Mouse (Mus musculus) B cell, adult (primary cell): ENCODE results near the gene Olfr1102. TPM values are rescaled to one million over a fixed set of nuclear protein-coding genes. Genes with fewer than 3 reads are reported as not detected.

Experiments
- total RNA-seq: library from RNA; stranded (reverse); gene quantifications from 4 replicates; pipeline ENCODE4 v1.2.4, GENCODE M21; 2023; ENCODE audit not compliant: inconsistent age

Gene Olfr1102
- not detected in 4 replicates for total RNA-seq

DNA sequence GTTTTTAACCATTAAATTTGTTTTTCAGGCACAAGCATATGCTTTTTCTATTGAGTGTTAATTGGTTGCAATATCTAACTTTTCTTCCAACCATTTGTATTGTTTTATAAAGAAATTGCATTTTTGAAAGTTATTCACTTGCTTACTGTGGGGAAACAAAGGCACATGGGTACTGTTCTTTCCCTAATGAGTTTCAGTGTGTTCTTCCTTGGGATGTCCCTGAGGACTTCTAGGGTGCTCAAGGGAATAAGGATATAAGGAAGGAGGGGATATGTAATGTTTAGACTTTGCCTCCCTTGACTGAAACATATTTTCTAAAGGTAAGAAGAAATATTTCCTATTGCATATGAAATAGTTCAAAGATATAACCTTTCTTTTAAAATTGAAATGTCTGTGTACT is at the start of gene Olfr1102:
TSS of gene Olfr1102 (plus strand) at position 301 of the 400 bp plus-strand sequence.

DNA sequence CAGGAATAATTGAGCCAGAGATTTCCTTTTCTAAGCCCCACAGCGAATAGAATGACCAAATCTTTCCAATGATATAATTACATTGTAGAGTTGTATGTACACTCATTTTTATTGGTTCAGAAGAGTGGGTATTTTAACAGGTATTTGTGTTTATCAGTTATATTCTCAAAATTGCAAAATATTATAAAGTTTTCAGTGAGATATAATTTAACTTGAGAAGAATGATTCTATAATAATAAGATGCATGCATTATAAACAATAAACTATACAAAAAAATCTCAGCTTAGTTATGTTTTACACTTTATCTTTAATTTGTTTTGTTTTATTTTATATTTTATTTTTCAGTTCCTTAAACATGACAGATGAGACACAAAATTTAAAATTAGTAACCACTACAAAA is 37.6 kb upstream of the Olfr1102 start, which contains the start of gene Olfr1099:
TSS of gene Olfr1099 (minus strand) at position 101 of the 400 bp plus-strand sequence.

DNA sequence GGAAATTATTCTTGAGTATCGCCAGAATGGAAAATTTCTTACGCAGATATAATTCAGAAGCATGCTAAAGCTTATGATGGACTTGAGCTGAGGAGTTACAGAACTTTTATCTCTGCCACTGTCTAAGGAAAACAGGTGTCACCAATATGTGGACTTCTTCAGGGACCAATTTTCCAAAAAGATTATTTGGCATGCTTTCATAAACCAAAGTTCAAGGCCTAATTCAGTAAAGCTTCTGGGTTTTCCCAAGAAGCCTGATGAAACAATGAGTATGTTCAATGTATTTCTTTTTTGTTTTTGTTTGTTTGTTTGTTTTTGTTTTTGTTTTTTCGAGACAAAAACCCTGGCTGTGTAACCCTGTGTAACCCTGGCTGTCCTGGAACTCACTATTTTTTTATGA is 18.3 kb upstream of the Olfr1102 start, which contains the start of gene Olfr1100:
TSS of gene Olfr1100 (minus strand) at position 101 of the 400 bp plus-strand sequence.

DNA sequence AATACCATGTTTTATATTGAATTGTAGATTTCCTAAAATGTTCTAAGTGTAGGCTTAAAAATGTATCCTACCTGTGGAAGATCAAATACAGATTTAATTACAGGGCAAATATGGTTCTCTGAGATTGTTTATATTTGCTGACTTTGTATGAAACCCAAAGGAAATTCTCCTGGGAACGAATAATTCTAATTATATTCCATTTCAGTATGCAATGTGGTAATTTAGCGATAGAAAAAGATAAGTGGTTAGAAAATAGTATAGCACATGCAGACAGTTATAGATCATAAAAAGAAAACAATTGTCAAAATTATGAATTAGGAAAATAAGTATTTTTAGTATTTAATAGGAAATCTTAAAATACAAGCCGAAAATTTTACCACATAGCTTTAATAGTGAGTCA is 7.1 kb upstream of the Olfr1102 start, which contains the start of gene Olfr1101:
TSS of gene Olfr1101 (minus strand) at position 101 of the 400 bp plus-strand sequence.

DNA sequence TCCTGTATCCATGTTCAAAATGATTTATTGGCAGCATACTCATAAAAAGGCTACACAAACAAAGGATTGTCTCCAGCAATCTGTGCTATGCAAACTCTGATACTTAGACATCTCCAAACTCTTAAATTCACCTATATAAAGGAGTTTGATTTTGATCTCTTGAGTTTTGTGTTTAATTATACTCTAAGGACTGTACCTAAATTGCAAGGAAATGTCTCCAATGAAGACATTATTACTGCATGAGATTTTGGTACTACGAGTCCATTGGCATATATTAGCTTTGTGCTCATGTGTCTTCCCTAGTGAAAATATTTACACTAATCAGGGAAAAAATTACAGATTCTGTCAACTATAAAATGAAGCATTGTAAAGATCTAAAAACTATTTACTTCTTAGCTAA is 28.8 kb downstream of the Olfr1102 start, which contains the start of gene Olfr1104:
TSS of gene Olfr1104 (minus strand) at position 101 of the 400 bp plus-strand sequence.

DNA sequence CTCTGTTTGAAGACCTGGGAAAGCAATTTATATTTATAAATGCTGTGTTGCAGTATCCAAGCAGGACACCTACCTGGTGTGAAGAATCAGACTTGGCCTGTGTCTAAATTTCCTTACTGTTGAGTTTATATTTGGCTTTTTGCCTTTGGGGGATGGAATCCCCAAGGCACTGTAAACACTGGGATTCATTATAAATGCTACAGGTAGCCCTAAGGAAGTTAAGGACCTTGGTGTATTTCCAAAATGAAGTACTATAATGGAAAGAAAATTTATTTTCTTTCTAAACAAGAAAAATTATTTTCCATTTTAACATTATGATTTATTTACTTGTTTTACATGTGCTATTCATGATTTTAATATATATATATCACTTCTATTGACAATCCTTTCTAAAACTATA is 38.2 kb downstream of the Olfr1102 start, which contains the start of gene Olfr1105:
TSS of gene Olfr1105 (minus strand) at position 101 of the 400 bp plus-strand sequence.

DNA sequence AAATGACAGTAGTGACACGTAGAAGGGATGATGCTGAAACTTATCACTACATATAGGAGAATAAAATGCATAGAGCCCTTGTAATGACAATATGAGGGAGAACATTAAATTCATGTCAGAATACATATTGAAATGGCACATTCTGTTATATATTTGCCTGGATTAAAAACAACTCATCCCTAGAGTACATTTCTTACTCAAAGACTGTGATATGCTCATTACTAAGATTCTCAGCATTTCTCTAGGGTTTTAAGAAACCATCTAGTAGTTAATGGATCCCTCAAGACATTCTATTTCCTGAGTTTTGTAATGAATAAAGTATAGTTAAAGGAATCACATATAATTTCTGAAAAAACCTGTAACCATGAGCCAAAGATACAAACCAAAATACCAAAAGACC is 54.0 kb downstream of the Olfr1102 start, which contains the start of gene Olfr1106:
TSS of gene Olfr1106 (minus strand) at position 101 of the 400 bp plus-strand sequence.

Other genes starting within 250 kb of the Olfr1102 start
- not detected in 4 replicates for gene Olfr1090, start 239.4 kb upstream of the Olfr1102 start, total RNA-seq
- gene Olfr1093, start 215.9 kb upstream of the Olfr1102 start, total RNA-seq, result not detected in 4 replicates
- gene Olfr141, start 188.4 kb upstream of the Olfr1102 start, total RNA-seq, result not detected in 4 replicates
- not detected in 4 replicates for gene Olfr1094, start 173.7 kb upstream of the Olfr1102 start, total RNA-seq
- not detected in 4 replicates for gene Olfr1095, start 146.7 kb upstream of the Olfr1102 start, total RNA-seq
- gene Gm13723, start 123.6 kb upstream of the Olfr1102 start, total RNA-seq, result not detected in 4 replicates
- not detected in 4 replicates for gene Olfr1097, start 106.2 kb upstream of the Olfr1102 start, total RNA-seq
- gene Olfr1098, start 73.9 kb upstream of the Olfr1102 start, total RNA-seq, result not detected in 4 replicates
- gene Olfr1099, start 37.7 kb upstream of the Olfr1102 start, total RNA-seq, result not detected in 4 replicates
- not detected in 4 replicates for gene Olfr1100, start 18.4 kb upstream of the Olfr1102 start, total RNA-seq
- gene Olfr1101, start 7.2 kb upstream of the Olfr1102 start, total RNA-seq, result not detected in 4 replicates
- gene Olfr1104, start 28.7 kb downstream of the Olfr1102 start, total RNA-seq, result not detected in 4 replicates
- not detected in 4 replicates for gene Olfr1105, start 38.1 kb downstream of the Olfr1102 start, total RNA-seq
- not detected in 4 replicates for gene Olfr1106, start 53.9 kb downstream of the Olfr1102 start, total RNA-seq
- not detected in 4 replicates for gene Olfr1107, start 77.4 kb downstream of the Olfr1102 start, total RNA-seq
- not detected in 4 replicates for gene Olfr1109, start 97.6 kb downstream of the Olfr1102 start, total RNA-seq
- not detected in 4 replicates for gene Olfr259, start 116.2 kb downstream of the Olfr1102 start, total RNA-seq
- gene Olfr1110, start 141.9 kb downstream of the Olfr1102 start, total RNA-seq, result not detected in 4 replicates
- not detected in 4 replicates for gene Olfr1111, start 154.2 kb downstream of the Olfr1102 start, total RNA-seq
- not detected in 4 replicates for gene Olfr1112, start 189.4 kb downstream of the Olfr1102 start, total RNA-seq
- gene Olfr1113, start 210.6 kb downstream of the Olfr1102 start, total RNA-seq, result not detected in 4 replicates
- not detected in 4 replicates for gene Olfr1115, start 249.6 kb downstream of the Olfr1102 start, total RNA-seq